Mouse (Mus musculus) myocyte (in vitro differentiated cells): ENCODE results near the gene Lrrc61.

Experiments
- CEBPB ChIP-seq: IDR thresholded peaks from 2 replicates; pipeline ENCODE4 v1.6.1; 2011; ENCODE audit warnings: mild to moderate bottlenecking, moderate library complexity; ENCODE audit not compliant: poor library complexity, insufficient read depth, severe bottlenecking
- E2F4 ChIP-seq: IDR thresholded peaks from one replicate; pipeline ENCODE4 v1.6.1; 2011; ENCODE audit warnings: mild to moderate bottlenecking, control low read depth, moderate library complexity; ENCODE audit not compliant: insufficient read depth
- MAX ChIP-seq: IDR thresholded peaks from one replicate; pipeline ENCODE4 v1.6.1; 2011; ENCODE audit warnings: low read depth, mild to moderate bottlenecking, control low read depth
- MYOD1 ChIP-seq, 3 experiments: IDR thresholded peaks; one replicate each; pipeline ENCODE4 v1.6.1; 2011; ENCODE audit warnings: control low read depth in 2 of 3, low read depth in 2 of 3, mild to moderate bottlenecking in 2 of 3, moderate library complexity in 1 of 3; ENCODE audit not compliant: insufficient read length in 2 of 3, control insufficient read depth in 1 of 3
- MYOG ChIP-seq, 3 experiments: IDR thresholded peaks; one replicate each; pipeline ENCODE4 v1.6.1; 2011; ENCODE audit warnings: control low read depth in 2 of 3, low read depth in 2 of 3, mild to moderate bottlenecking in 2 of 3; ENCODE audit not compliant: insufficient read length in 2 of 3, control insufficient read depth in 1 of 3, insufficient read depth in 1 of 3
- POLR2A ChIP-seq: IDR thresholded peaks from one replicate; pipeline ENCODE4 v1.6.1; 2011; ENCODE audit warnings: low read depth, mild to moderate bottlenecking, control low read depth, moderate library complexity; ENCODE audit not compliant: insufficient read length
- POLR2AphosphoS2 ChIP-seq: IDR thresholded peaks from one replicate; pipeline ENCODE4 v1.6.1; 2011; ENCODE audit warnings: low read depth, control low read depth; ENCODE audit not compliant: insufficient read length
- REST ChIP-seq: IDR thresholded peaks from one replicate; pipeline ENCODE4 v1.6.1; 2011; ENCODE audit warnings: mild to moderate bottlenecking, control low read depth, moderate library complexity; ENCODE audit not compliant: insufficient read depth, insufficient read length
- SRF ChIP-seq: IDR thresholded peaks from one replicate; pipeline ENCODE4 v1.6.1; 2011; ENCODE audit warnings: low read depth; ENCODE audit not compliant: control insufficient read depth, insufficient read length
- TCF12 ChIP-seq: IDR thresholded peaks from one replicate; pipeline ENCODE4 v1.6.1; 2011; ENCODE audit warnings: mild to moderate bottlenecking, control low read depth; ENCODE audit not compliant: poor library complexity, insufficient read depth, severe bottlenecking
- TCF3 ChIP-seq: IDR thresholded peaks from one replicate; pipeline ENCODE4 v1.6.1; 2011; ENCODE audit warnings: low read depth, control low read depth; ENCODE audit not compliant: insufficient read length
- USF1 ChIP-seq: IDR thresholded peaks from one replicate; pipeline ENCODE4 v1.6.1; 2011; ENCODE audit warnings: low read depth, mild to moderate bottlenecking, control low read depth, moderate library complexity

DNA sequence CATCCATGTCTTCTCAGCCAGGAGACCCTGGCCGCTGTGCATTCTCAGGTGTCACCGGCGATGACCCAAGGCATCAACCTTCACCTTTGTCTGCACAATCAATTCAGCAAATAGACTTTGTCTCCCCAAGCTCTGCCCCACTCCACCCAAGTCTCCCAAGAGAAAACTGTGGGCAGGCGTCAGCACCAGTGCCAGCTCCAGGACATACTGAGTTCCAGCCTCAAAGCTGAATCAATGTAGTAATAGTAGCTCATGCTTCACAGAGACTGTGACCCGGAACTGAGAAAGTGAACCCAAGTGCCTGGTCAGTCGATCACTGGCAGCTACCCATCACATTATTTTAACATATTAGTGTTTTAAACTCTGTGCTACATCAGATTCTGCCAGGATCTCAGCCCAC is 6.3 kb upstream of the Lrrc61 start:
- no peak for TF ChIP-seq E2F4
- no peak for TF ChIP-seq REST
- no peak for TF ChIP-seq MAX
- no peak for TF ChIP-seq POLR2A
- TF ChIP-seq POLR2AphosphoS2 = no peak
- no peak for TF ChIP-seq USF1
- no peak for TF ChIP-seq MYOG (IDR thresholded peaks at IDR 0.05; ENCODE audit: control insufficient read depth in 1 of 3, insufficient read depth in 1 of 3, insufficient read length in 2 of 3, low read depth in 2 of 3)
- no peak for TF ChIP-seq CEBPB
- no peak for TF ChIP-seq MYOD1 (IDR thresholded peaks at IDR 0.05; ENCODE audit: control insufficient read depth in 1 of 3, insufficient read length in 2 of 3, low read depth in 2 of 3)
- TF ChIP-seq TCF12 = no peak
- TF ChIP-seq TCF3 = no peak
- no peak for TF ChIP-seq SRF
